Mouse (Mus musculus): ENCODE data around the gene Gm9573. TPM values are rescaled to one million over a fixed set of nuclear protein-coding genes. Genes with fewer than 3 reads are reported as not detected.

The Gm9573 gene
- polyA plus RNA-seq (2012; rRNA removed): 0.36 TPM in 1 of 2 replicates, not detected in the other

DNA sequence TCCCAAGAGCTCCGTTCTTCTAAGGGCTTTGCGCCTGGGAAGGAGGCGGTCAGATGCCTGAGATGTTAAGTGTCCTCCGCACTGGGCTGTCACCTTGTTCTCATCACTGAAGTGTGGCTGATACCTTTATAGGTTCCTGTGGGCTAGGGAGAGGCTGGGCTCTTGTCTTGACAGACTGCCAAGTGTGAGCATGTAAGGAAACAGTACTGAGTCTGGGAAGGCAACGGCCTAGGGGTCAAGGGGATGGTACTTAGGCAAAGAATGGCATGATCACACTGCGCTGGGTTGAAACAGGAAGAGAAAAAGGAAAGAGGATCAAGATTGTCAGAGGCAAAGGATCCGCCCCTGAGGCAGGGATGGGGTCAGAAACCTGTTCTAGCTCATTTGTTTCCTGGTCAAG is at the start of gene Gm9573:
Gene Gm9573, minus strand, starts transcription at position 101 of the 400 bp plus-strand sequence.
- Histone ChIP-seq H3K36me3 (ENCODE audit: control insufficient read depth, insufficient read depth, low read length) (no peaks in the 10 kb centered on the region), H3K4me1 (ENCODE audit: control insufficient read depth, insufficient read depth, low read length) (no peaks in the 10 kb centered on the region), H3K4me3 (ENCODE audit: control insufficient read depth, low read depth, low read length) (no peak within 1 kb of the TSS), H3K27me3 (ENCODE audit: control insufficient read depth, insufficient read depth, low read length) (no peaks in the 10 kb centered on the region), H3K27ac (ENCODE audit: control insufficient read depth, insufficient read depth, low read depth, low read length) (no peak within 1 kb of the TSS)
- TF ChIP-seq CTCF (IDR thresholded peaks at IDR 0.05; ENCODE audit: control insufficient read depth, insufficient read depth, insufficient replicate concordance, low read depth, low read length): no peak
- no peak for TF ChIP-seq POLR2A (IDR thresholded peaks at IDR 0.05; ENCODE audit: control insufficient read depth, low read depth, low read length)

DNA sequence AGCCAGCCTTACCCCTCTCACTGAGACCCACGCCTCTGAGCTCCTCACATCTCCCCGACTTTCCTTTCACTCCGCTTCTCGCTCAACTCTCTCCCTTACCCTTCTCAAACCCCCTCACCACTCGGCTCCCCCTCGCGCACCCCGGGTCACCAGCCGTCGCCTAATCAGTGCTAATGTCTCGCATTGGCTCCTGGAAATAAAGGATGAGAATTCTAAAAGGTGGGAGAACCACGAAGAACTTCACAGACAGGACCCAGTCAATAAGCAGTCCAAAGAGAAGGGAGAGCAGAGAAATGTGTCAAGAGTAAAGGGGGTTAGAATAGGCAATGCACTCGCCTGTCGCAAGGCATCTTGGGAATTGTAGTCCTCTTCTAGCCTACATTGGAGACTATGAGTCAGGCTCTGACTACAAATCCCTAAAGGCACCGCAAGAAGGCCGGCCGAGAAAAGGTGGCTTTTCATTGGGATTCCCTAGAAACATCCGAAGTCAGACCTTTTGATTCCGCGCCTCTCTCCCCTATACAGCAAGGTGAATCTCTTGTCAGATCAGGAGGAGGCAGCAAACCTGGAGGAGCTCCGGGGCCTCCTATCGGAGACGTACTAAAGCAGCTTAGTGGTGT is 47.1 kb upstream of the Gm9573 start, which contains the start of gene Gtf2h4:
Gene Gtf2h4, minus strand, starts transcription at position 324 of the 620 bp plus-strand sequence.
- TF ChIP-seq CTCF (IDR thresholded peaks at IDR 0.05; ENCODE audit: control insufficient read depth, insufficient read depth, insufficient replicate concordance, low read depth, low read length) (no peak), POLR2A (IDR thresholded peaks at IDR 0.05; ENCODE audit: control insufficient read depth, low read depth, low read length) (no peak)
- Histone ChIP-seq H3K4me1 (ENCODE audit: control insufficient read depth, insufficient read depth, low read length) (peaks cover under 1% of the 10 kb centered on the region), H3K27ac (ENCODE audit: control insufficient read depth, insufficient read depth, low read depth, low read length) (peak within 1 kb of the TSS; percentile 45; the same call in 1 of the 2 replicates), H3K27me3 (ENCODE audit: control insufficient read depth, insufficient read depth, low read length) (no peaks in the 10 kb centered on the region), H3K4me3 (ENCODE audit: control insufficient read depth, low read depth, low read length) (peak within 1 kb of the TSS; percentile 89), H3K36me3 (ENCODE audit: control insufficient read depth, insufficient read depth, low read length) (no peaks in the 10 kb centered on the region)

GRCm38 (mm10) chr17:35672527-35672926 is 46.1 kb upstream of the Gm9573 start:
- Histone ChIP-seq H3K4me1 (ENCODE audit: control insufficient read depth, insufficient read depth, low read length) (peaks cover 8% of the 10 kb centered on the region), H3K36me3 (ENCODE audit: control insufficient read depth, insufficient read depth, low read length) (no peaks in the 10 kb centered on the region), H3K27ac (ENCODE audit: control insufficient read depth, insufficient read depth, low read depth, low read length) (no peak overlapping the region), H3K4me3 (ENCODE audit: control insufficient read depth, low read depth, low read length) (no peak overlapping the region), H3K27me3 (ENCODE audit: control insufficient read depth, insufficient read depth, low read length) (no peaks in the 10 kb centered on the region)
- TF ChIP-seq CTCF (IDR thresholded peaks at IDR 0.05; ENCODE audit: control insufficient read depth, insufficient read depth, insufficient replicate concordance, low read depth, low read length) (no peak), POLR2A (IDR thresholded peaks at IDR 0.05; ENCODE audit: control insufficient read depth, low read depth, low read length) (no peak)

GRCm38 (mm10) chr17:35671846-35672245 is 45.4 kb upstream of the Gm9573 start:
- H3K27me3 ChIP-seq (ENCODE audit: control insufficient read depth, insufficient read depth, low read length): no peaks in the 10 kb centered on the region
- H3K27ac ChIP-seq (ENCODE audit: control insufficient read depth, insufficient read depth, low read depth, low read length): no peak overlapping the region
- H3K4me1 ChIP-seq (ENCODE audit: control insufficient read depth, insufficient read depth, low read length): peaks cover 13% of the 10 kb centered on the region
- TF ChIP-seq POLR2A (IDR thresholded peaks at IDR 0.05; ENCODE audit: control insufficient read depth, low read depth, low read length): no peak
- TF ChIP-seq CTCF (IDR thresholded peaks at IDR 0.05; ENCODE audit: control insufficient read depth, insufficient read depth, insufficient replicate concordance, low read depth, low read length): no peak
- H3K36me3 ChIP-seq (ENCODE audit: control insufficient read depth, insufficient read depth, low read length): no peaks in the 10 kb centered on the region
- no peak overlapping the region for H3K4me3 ChIP-seq (ENCODE audit: control insufficient read depth, low read depth, low read length)

DNA sequence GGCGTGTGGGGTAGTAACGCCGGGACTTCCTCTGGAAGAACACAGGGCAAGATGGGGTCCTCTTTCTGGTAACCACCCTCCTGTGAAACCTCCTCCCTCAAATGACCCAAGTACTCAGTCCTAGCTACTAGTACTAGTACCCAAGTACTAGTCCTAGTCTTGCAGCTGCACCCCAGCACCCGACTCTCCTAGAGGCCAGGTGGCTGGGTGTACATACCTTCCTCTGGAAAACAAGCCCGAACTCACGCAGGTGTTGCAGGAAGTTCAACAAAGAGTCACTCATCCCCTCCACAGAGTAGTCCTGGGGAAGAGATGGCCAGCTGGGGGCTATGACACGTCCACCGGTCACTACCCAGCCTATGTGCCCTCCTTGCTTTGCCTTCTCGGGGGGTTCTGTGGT is 43.3 kb upstream of the Gm9573 start:
- Histone ChIP-seq H3K4me3 (ENCODE audit: control insufficient read depth, low read depth, low read length) (no peak overlapping the region), H3K36me3 (ENCODE audit: control insufficient read depth, insufficient read depth, low read length) (no peaks in the 10 kb centered on the region; the same call in 1 of the 2 replicates), H3K4me1 (ENCODE audit: control insufficient read depth, insufficient read depth, low read length) (peaks cover 20% of the 10 kb centered on the region), H3K27ac (ENCODE audit: control insufficient read depth, insufficient read depth, low read depth, low read length) (no peak overlapping the region), H3K27me3 (ENCODE audit: control insufficient read depth, insufficient read depth, low read length) (no peaks in the 10 kb centered on the region)
- TF ChIP-seq POLR2A (IDR thresholded peaks at IDR 0.05; ENCODE audit: control insufficient read depth, low read depth, low read length): no peak
- TF ChIP-seq CTCF (IDR thresholded peaks at IDR 0.05; ENCODE audit: control insufficient read depth, insufficient read depth, insufficient replicate concordance, low read depth, low read length): no peak

- Histone ChIP-seq H3K27ac (ENCODE audit: control insufficient read depth, insufficient read depth, low read depth, low read length) (peak within 1 kb of the TSS; percentile 89), H3K4me3 (ENCODE audit: control insufficient read depth, low read depth, low read length) (peak within 1 kb of the TSS; percentile 98), H3K27me3 (ENCODE audit: control insufficient read depth, insufficient read depth, low read length) (no peaks in the 10 kb centered on the region), H3K4me1 (ENCODE audit: control insufficient read depth, insufficient read depth, low read length) (peaks cover 20% of the 10 kb centered on the region), H3K36me3 (ENCODE audit: control insufficient read depth, insufficient read depth, low read length) (peaks cover 1% of the 10 kb centered on the region)
- TF ChIP-seq POLR2A (IDR thresholded peaks at IDR 0.05; ENCODE audit: control insufficient read depth, low read depth, low read length): peak; percentile 83
- TF ChIP-seq CTCF (IDR thresholded peaks at IDR 0.05; ENCODE audit: control insufficient read depth, insufficient read depth, insufficient replicate concordance, low read depth, low read length): no peak
These were observed 41.1 kb upstream of the Gm9573 start, which contains the start of gene Vars2 for GRCm38 (mm10) chr17:35667334-35668065. TSS of gene Vars2 (minus strand) at chr17:35667592.

GRCm38 (mm10) chr17:35666851-35667256 is 40.4 kb upstream of the Gm9573 start:
- Histone ChIP-seq H3K27ac (ENCODE audit: control insufficient read depth, insufficient read depth, low read depth, low read length) (peak overlapping the region; percentile 89), H3K36me3 (ENCODE audit: control insufficient read depth, insufficient read depth, low read length) (peaks cover 1% of the 10 kb centered on the region), H3K4me3 (ENCODE audit: control insufficient read depth, low read depth, low read length) (peak overlapping the region; percentile 98), H3K27me3 (ENCODE audit: control insufficient read depth, insufficient read depth, low read length) (no peaks in the 10 kb centered on the region), H3K4me1 (ENCODE audit: control insufficient read depth, insufficient read depth, low read length) (peaks cover 20% of the 10 kb centered on the region)
- TF ChIP-seq POLR2A (IDR thresholded peaks at IDR 0.05; ENCODE audit: control insufficient read depth, low read depth, low read length) (no peak), CTCF (IDR thresholded peaks at IDR 0.05; ENCODE audit: control insufficient read depth, insufficient read depth, insufficient replicate concordance, low read depth, low read length) (no peak)
